Mouse (Mus musculus) monocyte, adult 5-6 weeks (primary cell): Measurements from ENCODE around the gene Sgsm2. TPM values are rescaled to one million over a fixed set of nuclear protein-coding genes. Genes with fewer than 3 reads are reported as not detected.

ENCODE experiments used
- ATAC-seq: fragments of 153-309, 156-312 bp; replicated peaks from 2 replicates; pipeline ENCODE4 v1.8.0; 2017; ENCODE audit warnings: mild to moderate bottlenecking; ENCODE audit not compliant: low TSS enrichment, insufficient number of reproducible peaks, severe bottlenecking, poor library complexity, low FRiP score
- total RNA-seq: library from RNA; stranded (forward); fragments of 200-1000, 200-491, 200-594 nt; gene quantifications from 3 replicates; pipeline ENCODE4 v1.2.3, GENCODE M21; 2017

The Sgsm2 gene
- 1.4 to 10.7 TPM (median 3.1 TPM) in 3 replicates for total RNA-seq

GRCm38 (mm10) chr11:74896901-74897677, at the start of gene Sgsm2:
Gene Sgsm2 (minus strand): TSS chr11:74897060.
- peak; percentile 28; the same call in 1 of the 2 replicates for ATAC-seq

- ATAC-seq = no peak
Measured at GRCm38 (mm10) chr11:74946348-74946747, 49.5 kb upstream of the Sgsm2 start.

- ATAC-seq = no peak
Measured at GRCm38 (mm10) chr11:74930391-74930790, 33.5 kb upstream of the Sgsm2 start.

- ATAC-seq = no peak
Measured at GRCm38 (mm10) chr11:74929111-74929510, 32.3 kb upstream of the Sgsm2 start.

GRCm38 (mm10) chr11:74927236-74927725, 30.4 kb upstream of the Sgsm2 start:
- no peak for ATAC-seq

GRCm38 (mm10) chr11:74926388-74927005, 29.6 kb upstream of the Sgsm2 start:
- no peak for ATAC-seq

- ATAC-seq = peak; percentile 92
Measured at GRCm38 (mm10) chr11:74925577-74926387, 28.9 kb upstream of the Sgsm2 start, which contains the start of the genes Smg6 and Srr. Gene Smg6 (plus strand): TSS chr11:74925823. Gene Srr (minus strand): TSS chr11:74925948.

GRCm38 (mm10) chr11:74924149-74924548, 27.3 kb upstream of the Sgsm2 start:
- ATAC-seq = no peak

- ATAC-seq = no peak
Measured at GRCm38 (mm10) chr11:74919249-74919648, 22.4 kb upstream of the Sgsm2 start.

GRCm38 (mm10) chr11:74912492-74912891, 15.6 kb upstream of the Sgsm2 start:
- ATAC-seq = no peak

- ATAC-seq = no peak
Measured at GRCm38 (mm10) chr11:74909978-74910377, 13.1 kb upstream of the Sgsm2 start.

GRCm38 (mm10) chr11:74908618-74909399, 11.9 kb upstream of the Sgsm2 start:
- no peak for ATAC-seq

GRCm38 (mm10) chr11:74907850-74908249, 11.0 kb upstream of the Sgsm2 start:
- no peak for ATAC-seq

GRCm38 (mm10) chr11:74902416-74902815, 5.6 kb upstream of the Sgsm2 start:
- no peak for ATAC-seq

GRCm38 (mm10) chr11:74901555-74901954, 4.7 kb upstream of the Sgsm2 start:
- ATAC-seq = no peak

GRCm38 (mm10) chr11:74898517-74898827, 1.6 kb upstream of the Sgsm2 start:
- no peak for ATAC-seq

- peak; percentile 92 for ATAC-seq
Measured at GRCm38 (mm10) chr11:74897678-74898516, 1.0 kb upstream of the Sgsm2 start, which contains the start of gene Tsr1. Gene Tsr1 (plus strand): TSS chr11:74898071.
